Mouse (Mus musculus) stomach, postnatal 0 days (tissue): ENCODE results near the gene Grid1.

Experiments used
- CTCF ChIP-seq: IDR thresholded peaks from 2 replicates; pipeline ENCODE4 v1.5.1; 2016; ENCODE audit warnings: antibody characterized with exemption, low read depth, mild to moderate bottlenecking, moderate library complexity
- EP300 ChIP-seq: optimal IDR thresholded peaks from 2 replicates; pipeline ENCODE3; 2016; ENCODE audit warnings: antibody characterized with exemption

- TF ChIP-seq CTCF (no peak), EP300 (no peak)
Measured at GRCm38 (mm10) chr14:35120905-35121304, 301.0 kb downstream of the Grid1 start.
